Mouse (Mus musculus) cortical plate, adult 2 months (tissue): ENCODE data around the gene Mcoln1.

Source experiments
- CTCF ChIP-seq: fragments of 200-500 bp; IDR thresholded peaks from 2 replicates; pipeline ENCODE4 v1.5.1; 2011; ENCODE audit warnings: mild to moderate bottlenecking, control low read depth, low read length; ENCODE audit not compliant: insufficient read depth; ENCODE audit errors: extremely low read depth
- POLR2A ChIP-seq: fragments of 200-500 bp; IDR thresholded peaks from 2 replicates; pipeline ENCODE4 v1.6.1; 2011; ENCODE audit warnings: mild to moderate bottlenecking, low read length, control low read depth; ENCODE audit not compliant: insufficient read depth; ENCODE audit errors: extremely low read depth

GRCm38 (mm10) chr8:3531936-3532335 lies 31.7 kb downstream of the Mcoln1 start:
- no peak for TF ChIP-seq CTCF
- no peak for TF ChIP-seq POLR2A
